Mouse (Mus musculus): ENCODE results near the gene Sell. TPM values are rescaled to one million over a fixed set of nuclear protein-coding genes. Genes with fewer than 3 reads are reported as not detected.
"Not testable (repeated sequence)": the region's sequence is repeated elsewhere in the genome, so short reads cannot be mapped to it uniquely, and the experiment has no call there.

The Sell gene
- polyA plus RNA-seq (2012; rRNA removed), result 0.12 TPM in 1 of 2 replicates, not detected in the other

DNA sequence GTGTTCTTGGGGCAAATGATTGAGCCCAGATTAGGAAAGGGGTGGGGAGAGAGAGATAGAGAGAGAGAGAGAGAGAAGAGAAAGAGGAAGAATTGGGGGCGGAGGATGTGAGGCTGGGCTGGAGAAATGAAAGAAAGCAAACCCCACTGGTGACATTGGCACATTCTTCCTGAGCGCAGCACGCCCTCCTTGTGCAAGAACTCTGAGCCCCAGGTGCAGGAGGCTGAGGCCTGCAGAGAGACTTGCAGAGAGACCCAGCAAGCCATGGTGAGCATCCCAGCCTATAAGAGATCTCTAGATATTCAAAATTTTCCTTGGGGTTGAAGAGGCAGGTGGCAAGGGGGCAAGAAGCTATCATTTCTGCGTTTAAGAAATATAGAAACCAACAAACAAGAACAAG lies at the start of gene Sell:
Gene Sell, plus strand, starts transcription at position 58 of the 400 bp plus-strand sequence.
- no peak for TF ChIP-seq CTCF (IDR thresholded peaks at IDR 0.05; ENCODE audit: borderline replicate concordance, extremely low read depth, insufficient read depth, insufficient read length)
- no peak for TF ChIP-seq POLR2A (IDR thresholded peaks at IDR 0.05; ENCODE audit: borderline replicate concordance, extremely low read depth, insufficient read depth, insufficient read length, poor library complexity, severe bottlenecking)
- no peak for DNase-seq (ENCODE audit: low read depth)

DNA sequence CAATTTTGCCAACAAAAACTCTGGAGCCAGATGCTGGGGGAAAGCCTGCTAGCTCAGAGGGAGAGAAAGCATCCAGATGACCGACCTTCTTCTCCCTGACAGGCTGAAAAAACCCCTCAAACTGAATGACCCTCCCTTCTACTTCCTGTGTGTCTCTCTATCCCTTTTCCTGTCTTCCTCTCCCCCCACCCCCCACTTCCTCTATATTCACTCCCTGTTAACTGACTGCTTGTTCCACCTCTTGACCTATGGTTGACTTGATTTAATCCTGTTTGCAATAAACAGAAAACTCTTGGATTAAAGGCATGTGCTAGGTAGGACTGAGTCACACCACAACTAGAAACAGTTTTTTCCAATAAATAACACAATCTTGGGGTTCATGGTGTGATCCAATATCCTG lies 47.2 kb upstream of the Sell start:
- DNase-seq (ENCODE audit: low read depth), result no peak
- TF ChIP-seq POLR2A (IDR thresholded peaks at IDR 0.05; ENCODE audit: borderline replicate concordance, extremely low read depth, insufficient read depth, insufficient read length, poor library complexity, severe bottlenecking), result no peak
- no peak for TF ChIP-seq CTCF (IDR thresholded peaks at IDR 0.05; ENCODE audit: borderline replicate concordance, extremely low read depth, insufficient read depth, insufficient read length)

DNA sequence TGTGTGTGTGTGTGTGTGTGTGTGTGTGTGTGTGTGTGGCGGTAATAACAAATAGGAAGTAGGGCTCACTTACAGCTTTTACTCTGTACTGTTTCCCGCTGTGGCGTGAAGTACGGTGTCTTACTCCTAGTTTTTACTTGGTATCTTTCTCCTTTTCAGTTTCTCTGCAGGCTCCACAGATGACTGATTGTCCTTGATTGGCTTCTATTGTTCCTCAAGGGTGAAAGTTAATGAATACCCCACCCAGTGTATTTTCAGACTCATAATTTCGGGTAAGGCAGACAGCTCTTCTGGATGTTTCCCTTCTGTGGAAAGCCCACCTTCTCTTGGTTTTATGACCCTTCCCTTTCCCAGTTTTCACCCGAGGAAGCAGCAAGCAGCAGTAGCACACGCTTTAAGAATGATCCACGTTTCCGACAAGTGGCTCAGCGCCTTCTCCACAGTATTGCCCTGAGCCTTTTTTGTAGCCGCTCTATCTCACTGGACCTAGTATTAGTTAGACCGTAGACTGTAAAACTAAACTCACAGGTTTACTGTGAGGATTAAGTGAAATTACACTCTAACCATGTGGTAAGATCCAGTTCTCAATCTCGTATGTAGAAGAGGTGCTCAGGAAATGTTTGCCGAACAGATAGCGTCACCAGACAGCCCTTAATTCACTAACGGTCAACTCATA lies 43.4 kb upstream of the Sell start:
- DNase-seq (ENCODE audit: low read depth), result no peak
- TF ChIP-seq POLR2A (IDR thresholded peaks at IDR 0.05; ENCODE audit: borderline replicate concordance, extremely low read depth, insufficient read depth, insufficient read length, poor library complexity, severe bottlenecking) (no peak), CTCF (IDR thresholded peaks at IDR 0.05; ENCODE audit: borderline replicate concordance, extremely low read depth, insufficient read depth, insufficient read length) (no peak)

DNA sequence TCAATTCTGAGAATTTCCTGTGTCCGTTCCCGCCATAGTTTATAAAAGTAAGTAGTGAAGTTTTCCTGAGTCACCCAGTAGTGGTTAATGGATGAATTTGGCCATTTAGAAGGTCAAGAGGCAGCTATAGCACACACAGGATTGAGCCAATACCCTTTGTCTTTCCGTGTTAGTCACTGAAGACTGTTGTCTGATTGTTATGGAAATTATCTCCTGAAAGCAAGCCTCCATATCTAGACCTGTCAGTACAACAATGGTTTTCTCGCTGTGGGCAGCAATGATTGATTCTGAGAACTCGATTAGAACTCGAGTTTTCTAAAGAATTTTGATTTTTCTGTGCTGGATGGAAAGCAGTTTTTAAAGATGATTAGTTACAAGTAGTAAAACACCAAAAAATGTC lies 42.0 kb upstream of the Sell start:
- DNase-seq (ENCODE audit: low read depth), result no peak
- TF ChIP-seq POLR2A (IDR thresholded peaks at IDR 0.05; ENCODE audit: borderline replicate concordance, extremely low read depth, insufficient read depth, insufficient read length, poor library complexity, severe bottlenecking) (no peak), CTCF (IDR thresholded peaks at IDR 0.05; ENCODE audit: borderline replicate concordance, extremely low read depth, insufficient read depth, insufficient read length) (no peak)

DNA sequence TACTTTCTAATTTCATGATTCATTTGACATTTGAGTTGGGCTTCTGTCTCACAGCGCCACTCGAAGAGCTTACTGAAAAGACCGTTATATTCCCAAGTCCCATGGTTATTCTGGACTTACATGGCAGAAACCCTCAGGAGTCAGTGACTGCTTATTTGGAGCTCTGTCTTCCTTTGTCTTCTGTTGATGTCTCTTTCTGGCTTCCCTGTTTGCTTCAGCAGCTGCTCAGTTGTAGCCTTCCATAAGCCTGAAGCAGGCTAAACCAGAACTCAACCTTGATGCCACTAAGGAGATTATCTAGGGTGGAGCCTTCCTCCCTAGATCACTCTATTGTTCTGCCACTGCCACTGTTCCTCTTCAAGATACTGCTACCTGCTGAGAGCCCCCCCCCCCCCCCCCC lies 41.0 kb upstream of the Sell start:
- DNase-seq (ENCODE audit: low read depth), result not testable (repeated sequence)

DNA sequence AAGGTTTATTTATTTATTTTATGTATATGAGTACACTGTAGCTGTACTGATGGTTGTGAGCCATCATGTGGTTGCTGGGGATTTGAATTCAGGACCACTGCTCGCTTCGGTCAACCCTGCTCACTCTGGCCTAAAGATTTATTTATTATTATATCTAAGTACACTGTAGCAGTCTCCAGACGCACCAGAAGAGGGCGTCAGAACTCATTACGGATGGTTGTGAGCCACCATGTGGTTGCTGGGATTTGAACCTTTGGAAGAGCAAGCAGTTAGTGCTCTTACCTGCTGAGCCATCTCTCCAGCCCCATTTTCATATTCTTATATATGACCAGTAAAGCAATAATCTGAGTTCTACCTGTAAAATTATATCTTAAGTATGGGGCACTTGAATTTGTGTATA lies 39.7 kb upstream of the Sell start:
- not testable (repeated sequence) for DNase-seq (ENCODE audit: low read depth)

DNA sequence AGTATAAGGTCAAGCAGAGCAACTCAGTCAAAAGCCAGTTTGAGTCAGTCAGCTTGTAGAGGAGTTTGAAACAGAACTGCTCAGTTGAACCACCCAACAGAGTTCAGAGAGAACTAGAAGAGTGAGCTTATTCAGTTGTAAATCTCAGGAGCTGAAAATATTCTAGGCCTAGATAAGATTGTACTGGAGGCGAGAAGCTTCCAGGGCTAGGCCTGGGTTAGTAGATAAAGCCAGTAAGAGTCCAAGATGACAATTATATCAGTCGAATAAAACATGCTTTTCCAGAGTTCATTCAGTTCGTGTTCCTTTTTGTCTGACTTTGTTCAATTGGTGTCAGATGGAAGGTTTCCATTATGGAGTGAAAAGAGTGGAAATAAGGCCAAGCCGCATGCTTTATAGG lies 36.1 kb upstream of the Sell start:
- TF ChIP-seq CTCF (IDR thresholded peaks at IDR 0.05; ENCODE audit: borderline replicate concordance, extremely low read depth, insufficient read depth, insufficient read length) (no peak), POLR2A (IDR thresholded peaks at IDR 0.05; ENCODE audit: borderline replicate concordance, extremely low read depth, insufficient read depth, insufficient read length, poor library complexity, severe bottlenecking) (no peak)
- DNase-seq (ENCODE audit: low read depth), result no peak

DNA sequence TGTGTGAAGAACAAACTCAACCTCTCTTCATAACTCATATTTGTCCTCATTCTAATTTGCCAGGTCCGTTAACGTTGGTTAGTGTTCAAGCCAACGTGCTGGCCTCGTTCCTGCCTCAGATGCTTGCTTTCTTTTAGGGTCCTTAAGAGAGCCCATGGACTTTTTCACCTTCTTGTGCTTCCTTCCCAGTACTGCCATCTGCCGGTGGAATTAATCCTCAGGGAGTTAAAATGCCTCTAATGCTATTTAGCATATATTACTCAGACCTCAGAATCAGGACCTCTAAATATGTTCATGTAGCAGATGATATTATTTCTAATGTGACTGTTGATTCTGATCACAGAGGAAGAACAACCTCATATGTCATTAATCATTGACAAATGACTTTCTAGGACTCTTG lies 34.4 kb upstream of the Sell start:
- no peak for DNase-seq (ENCODE audit: low read depth)
- no peak for TF ChIP-seq CTCF (IDR thresholded peaks at IDR 0.05; ENCODE audit: borderline replicate concordance, extremely low read depth, insufficient read depth, insufficient read length)
- TF ChIP-seq POLR2A (IDR thresholded peaks at IDR 0.05; ENCODE audit: borderline replicate concordance, extremely low read depth, insufficient read depth, insufficient read length, poor library complexity, severe bottlenecking), result no peak

DNA sequence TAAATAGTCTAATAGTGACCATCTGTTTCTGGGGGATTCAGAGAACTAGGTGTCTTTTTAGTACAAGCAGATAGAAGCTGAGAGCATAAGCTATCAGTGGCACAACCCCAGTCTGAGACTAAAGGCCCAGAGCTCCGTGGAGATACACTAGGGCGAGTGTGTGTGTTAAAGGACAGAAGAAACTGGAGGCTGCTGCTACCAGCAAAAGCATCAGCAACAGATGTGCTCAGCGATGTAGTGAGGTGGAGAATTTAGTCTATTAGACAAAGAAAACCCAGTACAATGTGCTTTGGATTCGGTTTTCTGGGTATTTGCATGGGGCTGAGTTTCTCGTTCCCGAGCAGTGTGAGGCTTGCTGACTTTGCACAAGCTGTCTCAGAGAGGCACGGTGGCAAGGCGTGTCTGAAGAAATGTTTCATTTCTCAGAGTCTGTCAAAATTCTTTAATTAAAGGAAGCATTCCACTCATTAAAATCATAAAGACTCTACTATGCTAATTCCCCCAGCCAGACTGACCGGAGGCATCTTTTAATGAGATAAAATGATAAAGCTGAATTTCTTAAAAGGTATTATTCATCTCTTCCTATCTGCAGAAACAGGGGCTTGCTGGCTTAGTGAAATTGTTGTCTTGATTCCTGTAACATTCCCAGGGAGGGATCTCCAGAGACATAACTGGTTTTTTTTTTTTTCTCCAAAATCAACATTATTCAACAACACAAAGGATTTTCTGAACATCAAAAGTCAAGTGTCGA lies 21.2 kb upstream of the Sell start:
- DNase-seq (ENCODE audit: low read depth), result peak; percentile 9
- TF ChIP-seq CTCF (IDR thresholded peaks at IDR 0.05; ENCODE audit: borderline replicate concordance, extremely low read depth, insufficient read depth, insufficient read length) (no peak), POLR2A (IDR thresholded peaks at IDR 0.05; ENCODE audit: borderline replicate concordance, extremely low read depth, insufficient read depth, insufficient read length, poor library complexity, severe bottlenecking) (no peak)

DNA sequence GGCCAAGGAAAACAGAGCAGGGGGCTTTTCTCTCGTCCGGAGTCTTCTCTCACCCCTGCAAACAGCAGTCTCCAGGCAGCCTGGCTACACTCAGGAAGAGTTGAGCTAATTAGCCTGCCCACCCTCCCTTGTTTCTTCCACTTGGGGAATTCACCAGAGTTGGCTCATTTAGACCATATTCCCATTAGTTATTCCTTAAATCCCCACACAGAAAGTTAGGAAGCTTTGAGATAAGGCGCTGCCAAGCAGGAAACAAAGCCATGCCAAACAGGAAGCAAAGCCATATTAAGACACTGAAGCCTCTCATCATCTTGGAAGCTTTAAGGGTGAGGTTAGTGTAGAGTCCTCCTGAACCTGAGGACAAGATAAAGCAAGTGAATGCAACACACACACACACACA lies 18.2 kb upstream of the Sell start:
- DNase-seq (ENCODE audit: low read depth), result peak; percentile 23
- TF ChIP-seq POLR2A (IDR thresholded peaks at IDR 0.05; ENCODE audit: borderline replicate concordance, extremely low read depth, insufficient read depth, insufficient read length, poor library complexity, severe bottlenecking) (no peak), CTCF (IDR thresholded peaks at IDR 0.05; ENCODE audit: borderline replicate concordance, extremely low read depth, insufficient read depth, insufficient read length) (no peak)

DNA sequence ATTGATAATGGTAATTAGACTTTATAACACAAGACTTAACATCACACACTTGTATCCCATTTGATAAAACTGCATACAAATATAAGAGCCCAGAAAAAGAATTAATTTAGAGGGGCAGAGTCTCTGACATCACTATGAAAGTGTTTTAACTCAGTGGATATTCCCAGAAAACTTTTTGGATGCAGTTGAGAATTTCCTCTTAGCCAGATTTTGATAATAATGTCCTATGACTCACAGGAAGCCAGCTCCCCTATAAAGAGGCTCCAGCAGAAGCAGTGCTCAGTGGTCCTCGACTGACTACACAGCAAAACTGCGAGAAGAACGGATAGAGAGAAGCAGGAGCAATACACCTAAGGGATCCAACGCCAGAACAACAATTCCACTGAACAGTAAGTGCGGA lies 13.8 kb upstream of the Sell start, which contains the start of gene Sele:
Gene Sele, plus strand, starts transcription at position 301 of the 400 bp plus-strand sequence.
- TF ChIP-seq POLR2A (IDR thresholded peaks at IDR 0.05; ENCODE audit: borderline replicate concordance, extremely low read depth, insufficient read depth, insufficient read length, poor library complexity, severe bottlenecking) (no peak), CTCF (IDR thresholded peaks at IDR 0.05; ENCODE audit: borderline replicate concordance, extremely low read depth, insufficient read depth, insufficient read length) (no peak)
- no peak for DNase-seq (ENCODE audit: low read depth)

DNA sequence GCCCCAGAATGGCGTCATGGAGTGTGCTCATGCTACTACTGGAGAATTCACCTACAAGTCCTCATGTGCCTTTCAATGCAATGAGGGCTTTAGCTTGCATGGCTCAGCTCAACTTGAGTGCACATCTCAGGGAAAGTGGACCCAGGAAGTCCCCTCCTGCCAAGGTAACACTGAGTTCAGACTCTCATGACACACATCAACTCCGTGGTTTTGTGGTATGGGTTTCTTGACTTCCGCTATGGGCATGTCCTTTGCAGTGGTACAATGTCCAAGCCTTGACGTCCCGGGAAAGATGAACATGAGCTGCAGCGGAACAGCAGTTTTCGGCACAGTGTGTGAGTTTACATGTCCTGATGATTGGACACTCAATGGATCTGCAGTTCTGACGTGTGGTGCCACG lies 8.2 kb upstream of the Sell start:
- no peak for TF ChIP-seq CTCF (IDR thresholded peaks at IDR 0.05; ENCODE audit: borderline replicate concordance, extremely low read depth, insufficient read depth, insufficient read length)
- TF ChIP-seq POLR2A (IDR thresholded peaks at IDR 0.05; ENCODE audit: borderline replicate concordance, extremely low read depth, insufficient read depth, insufficient read length, poor library complexity, severe bottlenecking), result no peak
- no peak for DNase-seq (ENCODE audit: low read depth)

Measured in brain, embryonic 14.5 days (tissue).